Mouse (Mus musculus): ENCODE measurements around the gene Cars. TPM values are rescaled to one million over a fixed set of nuclear protein-coding genes. Genes with fewer than 3 reads are reported as not detected.

Cars gene
- total RNA-seq (2023; ENCODE audit: inconsistent age) = 58.7 to 63.9 TPM (median 62.2 TPM) in 4 replicates

GRCm38 (mm10) chr7:143599428-143600230, at the start of gene Cars:
Gene Cars (minus strand): TSS chr7:143600090.

GRCm38 (mm10) chr7:143649034-143649768, 49.3 kb upstream of the Cars start, which contains the start of gene Tnfrsf22:
Gene Tnfrsf22 (minus strand): TSS chr7:143649661.

GRCm38 (mm10) chr7:143628540-143628939, 28.6 kb upstream of the Cars start, which contains the start of gene Tnfrsf26:
Gene Tnfrsf26 (minus strand): TSS chr7:143628722.

GRCm38 (mm10) chr7:143548976-143549457, 50.9 kb downstream of the Cars start, which contains the start of gene Nap1l4:
Gene Nap1l4 (minus strand): TSS chr7:143549106.

Other genes starting within 250 kb of the Cars start
- 0.60 to 1.4 TPM (median 0.93 TPM) in 4 replicates for gene Cdkn1c, start 139.0 kb downstream of the Cars start, total RNA-seq (2023; ENCODE audit: inconsistent age)
- gene Slc22a18, start 126.4 kb downstream of the Cars start, total RNA-seq (2023; ENCODE audit: inconsistent age) = not detected in 4 replicates
- gene Phlda2, start 96.9 kb downstream of the Cars start, total RNA-seq (2023; ENCODE audit: inconsistent age) = not detected in 4 replicates
- gene Nap1l4, start 51.0 kb downstream of the Cars start, total RNA-seq (2023; ENCODE audit: inconsistent age) = 138 to 171 TPM (median 144 TPM) in 4 replicates
- gene Tnfrsf26, start 28.6 kb upstream of the Cars start, total RNA-seq (2023; ENCODE audit: inconsistent age) = 4.8 to 8.0 TPM (median 6.4 TPM) in 4 replicates
- 4.7 to 9.0 TPM (median 5.6 TPM) in 4 replicates for gene Tnfrsf22, start 49.6 kb upstream of the Cars start, total RNA-seq (2023; ENCODE audit: inconsistent age)
- gene Tnfrsf23, start 85.8 kb upstream of the Cars start, total RNA-seq (2023; ENCODE audit: inconsistent age) = 1.7 to 3.3 TPM (median 2.3 TPM) in 3 of 4 replicates, not detected in the other
- 31.6 to 38.1 TPM (median 35.1 TPM) in 4 replicates for gene Osbpl5, start 156.9 kb upstream of the Cars start, total RNA-seq (2023; ENCODE audit: inconsistent age)
- not detected in 4 replicates for gene Mrgprg, start 166.9 kb upstream of the Cars start, total RNA-seq (2023; ENCODE audit: inconsistent age)
- gene Mrgpre, start 184.4 kb upstream of the Cars start, total RNA-seq (2023; ENCODE audit: inconsistent age) = 10.5 to 11.2 TPM (median 10.6 TPM) in 4 replicates
- 19.5 to 22.4 TPM (median 20.1 TPM) in 4 replicates for gene Nadsyn1, start 222.8 kb upstream of the Cars start, total RNA-seq (2023; ENCODE audit: inconsistent age)
- gene Dhcr7, start 223.1 kb upstream of the Cars start, total RNA-seq (2023; ENCODE audit: inconsistent age) = 15.7 to 20.9 TPM (median 18.6 TPM) in 4 replicates